Mouse (Mus musculus): ENCODE measurements around the gene Hipk2.

Hipk2 gene

DNA sequence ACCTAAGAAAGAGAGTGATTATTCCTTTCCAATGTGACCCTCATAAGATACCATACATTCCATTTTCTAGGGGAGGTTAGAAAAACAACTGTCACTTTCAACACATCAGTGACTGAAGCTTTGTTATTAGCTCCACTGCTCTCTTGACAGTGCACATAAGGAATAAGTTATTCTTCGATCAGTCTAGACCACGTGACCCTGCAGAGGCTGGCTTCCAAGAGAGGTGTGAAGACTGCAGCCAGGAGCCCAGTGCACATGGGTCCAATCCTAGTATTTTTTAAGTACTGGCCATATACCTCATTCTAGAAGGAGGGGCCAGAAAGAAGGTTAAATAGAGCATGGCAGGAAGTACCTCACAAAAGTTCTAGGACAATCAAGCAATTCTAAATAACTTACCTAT, 122.9 kb downstream of the Hipk2 start:
- DNase-seq (ENCODE audit: low spot score) = no peak

DNA sequence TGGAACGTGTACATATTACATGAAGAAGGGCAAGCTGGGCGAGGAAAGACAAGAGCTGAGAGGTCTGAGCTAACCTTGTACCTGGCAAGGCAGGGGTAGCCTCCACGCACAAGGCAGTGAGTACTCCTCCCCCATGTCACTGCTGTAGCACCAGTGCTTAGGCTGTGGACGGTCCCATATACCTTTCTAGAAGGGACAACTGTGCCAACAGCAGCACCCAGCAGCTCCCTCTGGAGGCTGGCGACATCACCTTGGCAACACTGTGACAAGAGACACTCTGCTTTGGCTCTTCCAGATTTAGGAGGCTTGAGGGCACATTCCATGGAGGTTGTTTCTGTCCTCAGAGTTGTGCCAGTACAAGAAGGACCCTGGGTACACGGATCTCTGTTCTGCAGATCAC, 123.5 kb downstream of the Hipk2 start:
- DNase-seq (ENCODE audit: low spot score) = no peak

DNA sequence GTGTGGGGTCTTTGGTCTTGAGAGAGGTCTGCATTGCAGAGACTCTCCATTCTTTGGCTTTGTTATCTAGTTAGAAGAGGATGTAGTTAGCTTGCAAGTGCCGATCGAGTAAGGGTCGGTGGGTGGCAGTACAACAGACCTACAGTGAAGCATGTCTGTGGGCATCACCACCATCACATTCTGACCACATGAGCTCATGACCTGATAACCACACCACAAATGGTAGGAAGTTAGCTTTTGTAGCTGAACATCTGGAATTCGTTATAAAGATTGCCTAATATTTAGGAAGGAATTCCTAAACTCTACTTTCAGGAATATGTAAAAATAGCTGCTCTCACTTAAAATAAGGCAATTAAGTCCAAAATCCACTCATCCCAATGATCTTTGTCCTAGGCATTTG, 127.9 kb downstream of the Hipk2 start:
- no peak for DNase-seq (ENCODE audit: low spot score)

DNA sequence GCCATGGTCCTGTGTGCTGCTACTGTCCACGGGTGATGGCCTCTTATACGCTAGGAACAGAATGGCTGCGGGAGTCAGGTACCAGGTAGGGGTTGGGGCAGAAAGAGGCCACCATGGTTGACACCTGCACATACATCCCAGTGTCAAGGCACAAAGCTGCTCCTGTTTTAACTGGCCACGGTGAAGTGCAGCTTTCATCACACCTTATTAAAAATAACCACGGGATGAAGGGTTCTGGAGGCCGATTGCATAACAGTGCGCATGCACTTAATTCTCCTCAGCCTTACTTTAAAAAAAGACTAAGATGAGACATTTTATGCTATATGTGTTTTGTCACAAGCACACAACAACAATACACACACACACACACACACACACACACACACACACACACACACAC, 132.6 kb downstream of the Hipk2 start:
- no peak for DNase-seq (ENCODE audit: low spot score)

DNA sequence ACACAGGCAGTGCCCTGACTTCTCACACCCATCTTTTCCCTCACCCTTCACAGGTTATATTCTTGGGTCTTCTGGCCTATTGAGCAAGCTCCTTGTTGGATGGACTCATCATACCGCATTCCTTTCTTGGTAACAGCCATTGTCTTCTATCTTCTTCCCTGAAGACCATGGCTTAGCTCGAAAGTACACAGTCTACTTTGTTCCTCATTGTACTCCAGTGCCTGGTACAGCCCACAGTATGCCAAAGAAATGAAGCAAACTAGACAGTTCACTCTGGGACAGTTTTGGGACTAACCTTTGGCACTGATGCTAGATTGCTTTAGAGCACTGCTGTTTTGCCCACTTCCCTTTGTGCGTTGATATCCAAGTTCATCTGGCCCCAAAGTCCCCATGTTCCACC, 133.5 kb downstream of the Hipk2 start:
- DNase-seq (ENCODE audit: low spot score) = no peak

DNA sequence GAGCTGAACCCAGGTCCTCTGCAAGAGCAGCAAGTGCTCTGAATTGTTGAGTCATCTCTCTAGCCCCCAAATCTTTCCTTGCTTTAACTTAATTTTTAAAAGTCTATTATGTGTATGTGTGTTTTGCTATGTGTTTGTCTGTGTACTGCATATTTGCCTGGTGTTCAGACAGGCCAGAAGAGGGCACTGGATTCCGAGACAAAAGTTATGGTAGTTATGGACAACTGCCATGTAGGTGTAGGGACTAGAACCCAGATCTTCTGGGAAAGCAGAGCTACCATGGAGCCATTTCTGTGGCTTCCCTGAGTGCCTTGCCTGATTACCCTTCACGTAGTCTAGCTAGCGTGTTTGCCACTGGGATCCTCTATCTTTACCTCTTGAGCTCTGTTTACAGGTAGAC, 134.9 kb downstream of the Hipk2 start:
- no peak for DNase-seq (ENCODE audit: low spot score)

DNA sequence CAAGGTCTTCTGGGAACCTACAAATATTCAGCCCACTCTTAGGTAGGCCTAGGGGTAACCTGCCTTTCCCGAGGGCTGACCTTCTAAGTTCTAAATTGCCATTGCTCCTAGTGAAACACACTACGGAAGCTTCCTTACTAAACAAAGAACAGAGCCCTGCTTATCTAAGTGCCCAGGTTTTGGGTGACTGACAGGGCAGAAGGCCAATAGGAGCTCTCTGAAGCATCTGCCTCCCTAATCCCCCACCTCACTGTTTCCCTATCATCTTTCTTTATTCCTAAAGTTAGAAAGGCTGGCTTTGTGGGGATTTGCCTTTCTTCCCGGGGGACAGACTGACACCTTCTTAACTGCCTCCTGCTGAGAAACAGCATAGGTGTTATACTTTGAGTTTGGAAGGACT, 136.7 kb downstream of the Hipk2 start:
- DNase-seq (ENCODE audit: low spot score) = no peak

DNA sequence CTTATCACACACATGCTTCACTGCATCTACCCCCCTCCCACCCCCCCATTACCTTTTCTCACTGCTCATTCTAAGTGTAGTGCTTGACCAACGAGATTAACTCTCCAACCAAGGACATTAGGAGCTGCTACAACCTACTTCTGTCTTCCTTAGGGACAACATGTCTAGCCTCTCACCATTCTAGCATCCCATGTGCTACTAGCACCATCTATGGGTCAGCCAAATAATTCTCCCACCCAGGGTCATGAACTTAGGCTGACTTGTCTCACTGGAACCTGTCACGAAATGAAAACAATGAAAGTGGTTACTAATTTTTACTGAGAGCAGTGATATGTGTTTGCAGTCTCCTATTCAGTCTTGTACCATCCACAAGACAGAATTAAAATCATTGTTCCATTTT, 138.2 kb downstream of the Hipk2 start:
- DNase-seq (ENCODE audit: low spot score) = no peak

DNA sequence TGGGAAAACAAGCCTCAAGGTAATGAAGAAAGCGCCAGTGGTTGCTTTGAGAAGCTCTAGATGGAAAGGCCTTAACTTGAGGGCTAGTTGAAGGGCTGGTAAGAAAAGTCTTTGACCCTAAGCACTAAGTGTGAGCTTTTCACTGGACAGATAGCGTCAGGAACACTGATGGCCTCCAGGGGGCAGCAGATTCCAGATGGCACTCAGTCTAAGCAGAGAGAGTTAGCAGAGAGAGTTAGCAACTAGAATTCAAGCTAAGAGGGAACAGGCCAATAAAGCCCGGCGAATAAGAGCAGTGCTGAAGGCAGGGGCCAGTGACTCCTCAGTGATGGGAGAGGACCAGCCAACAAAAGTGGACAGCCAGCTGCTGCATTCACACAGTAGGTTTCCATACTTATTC, 139.7 kb downstream of the Hipk2 start:
- DNase-seq (ENCODE audit: low spot score) = peak; percentile 80

DNA sequence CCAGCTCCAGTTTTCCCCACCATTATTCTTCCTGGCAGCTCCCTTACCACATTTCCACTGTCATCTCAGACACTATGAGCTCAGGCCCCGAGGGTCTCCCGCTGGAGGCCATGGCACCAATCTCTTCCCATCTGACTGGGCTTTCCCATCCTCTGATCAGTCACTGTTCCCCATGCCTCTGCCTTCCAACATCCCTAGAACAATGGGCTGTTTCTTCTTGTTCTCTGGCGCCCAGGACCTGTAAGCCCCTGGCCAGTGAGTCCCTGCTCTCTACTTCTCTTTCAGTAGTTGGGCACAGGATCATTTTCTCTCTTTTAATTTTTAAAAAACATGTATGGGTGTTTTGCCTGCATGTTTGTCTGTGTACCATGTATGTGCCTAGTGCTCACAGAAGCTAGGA, 143.3 kb downstream of the Hipk2 start:
- DNase-seq (ENCODE audit: low spot score) = no peak

DNA sequence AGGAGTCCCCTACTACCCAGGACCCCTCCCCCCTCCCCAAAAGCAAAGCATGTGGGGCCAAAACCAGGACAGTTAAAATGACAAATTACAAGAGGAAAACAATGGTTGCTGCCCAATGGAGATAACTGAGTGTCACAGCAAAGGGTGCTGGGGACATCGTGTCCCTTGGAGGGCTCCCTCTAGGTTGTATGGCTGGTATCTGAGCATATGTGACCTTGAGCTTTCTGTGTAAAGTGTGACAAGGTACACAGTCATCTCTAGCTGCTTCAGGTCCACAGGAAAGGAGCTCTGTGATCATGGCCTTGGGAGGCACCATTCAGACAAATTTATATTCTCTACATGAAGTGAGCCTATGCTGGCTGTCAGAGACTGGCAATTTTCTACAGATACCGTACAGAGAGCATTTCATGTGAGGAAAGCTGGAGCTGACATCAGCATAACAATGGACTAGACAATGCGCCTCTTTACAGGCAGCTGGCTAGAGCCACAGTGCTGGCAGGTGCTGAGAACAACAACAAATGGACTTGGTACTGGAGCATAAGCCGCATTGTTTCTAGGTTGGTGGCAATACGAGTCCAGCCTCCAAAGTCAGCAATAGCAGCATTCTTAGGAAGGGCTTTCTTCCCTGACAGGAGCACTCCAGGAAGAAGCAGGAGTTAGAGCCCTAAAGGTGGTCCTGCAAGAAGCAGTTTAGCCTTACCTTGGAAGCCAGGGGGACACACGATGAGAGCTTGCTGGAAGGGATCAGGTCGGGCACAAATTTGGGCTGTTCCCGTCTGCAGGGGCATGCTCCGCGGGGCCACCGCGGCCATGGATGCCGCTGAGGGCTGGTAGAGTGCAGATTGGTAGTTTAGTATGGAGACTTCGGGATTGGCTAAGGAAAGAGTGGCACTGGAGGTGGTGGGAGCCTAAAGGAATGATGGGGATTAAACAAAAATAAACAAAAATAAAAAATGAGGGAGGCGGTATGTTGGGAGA, 145.5 kb downstream of the Hipk2 start:
- no peak for DNase-seq (ENCODE audit: low spot score)

DNA sequence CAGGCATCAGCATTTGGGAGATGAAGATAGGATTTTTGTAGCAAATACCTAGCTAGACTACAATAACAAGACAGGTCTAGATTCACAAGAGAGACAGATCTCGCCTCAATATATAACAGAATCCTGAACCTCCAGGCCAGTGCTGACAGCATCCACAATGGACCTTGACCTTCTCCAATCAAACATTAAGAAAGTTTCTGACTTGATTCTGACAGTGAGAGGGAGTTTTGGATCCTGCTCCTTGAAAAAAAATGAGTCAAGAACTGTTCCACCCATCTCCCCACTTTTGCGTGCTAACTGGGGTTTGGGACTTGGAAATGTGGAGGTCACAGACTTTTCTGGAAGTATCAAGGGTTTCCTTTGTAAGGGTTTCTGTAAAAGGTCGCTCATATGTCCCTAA, 150.4 kb downstream of the Hipk2 start:
- DNase-seq (ENCODE audit: low spot score) = no peak

DNA sequence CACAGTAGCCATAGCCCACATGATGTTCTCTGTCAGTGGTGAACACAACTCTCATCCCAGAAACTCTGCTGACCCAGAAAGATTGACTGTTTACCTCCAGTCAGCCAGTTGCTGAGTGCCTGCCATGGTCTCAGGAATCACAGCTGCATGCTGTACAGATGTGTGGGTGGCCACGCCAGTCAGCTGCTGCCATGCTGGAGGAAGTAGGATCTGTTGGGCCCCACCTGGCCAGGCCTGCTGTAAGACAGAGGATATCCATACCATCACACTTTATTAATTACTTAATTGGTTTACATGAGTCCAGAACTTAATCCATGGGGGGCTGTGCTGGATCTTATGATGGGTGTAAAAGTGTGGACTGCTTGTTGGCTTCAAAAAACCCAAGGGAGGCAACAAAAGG, 154.6 kb downstream of the Hipk2 start:
- no peak for DNase-seq (ENCODE audit: low spot score)

DNA sequence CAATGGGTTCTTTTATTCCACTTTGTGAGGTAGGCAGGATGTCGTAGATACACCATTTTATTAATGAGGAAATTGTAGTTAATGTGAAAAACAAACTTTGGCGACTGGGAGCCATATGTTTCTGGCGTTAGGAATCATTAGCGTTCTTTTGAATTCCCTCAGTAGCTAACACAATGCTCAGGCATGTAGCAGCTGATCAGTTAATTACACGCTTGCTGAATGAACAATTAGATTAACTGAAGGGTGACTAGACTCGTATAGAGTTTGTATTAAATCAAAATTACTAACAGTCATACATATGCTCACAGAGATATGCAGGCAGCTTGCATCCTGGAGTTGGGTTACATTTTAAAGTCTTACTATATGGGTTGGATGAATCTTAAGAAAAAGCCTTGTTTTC, 156.7 kb downstream of the Hipk2 start:
- no peak for DNase-seq (ENCODE audit: low spot score)

DNA sequence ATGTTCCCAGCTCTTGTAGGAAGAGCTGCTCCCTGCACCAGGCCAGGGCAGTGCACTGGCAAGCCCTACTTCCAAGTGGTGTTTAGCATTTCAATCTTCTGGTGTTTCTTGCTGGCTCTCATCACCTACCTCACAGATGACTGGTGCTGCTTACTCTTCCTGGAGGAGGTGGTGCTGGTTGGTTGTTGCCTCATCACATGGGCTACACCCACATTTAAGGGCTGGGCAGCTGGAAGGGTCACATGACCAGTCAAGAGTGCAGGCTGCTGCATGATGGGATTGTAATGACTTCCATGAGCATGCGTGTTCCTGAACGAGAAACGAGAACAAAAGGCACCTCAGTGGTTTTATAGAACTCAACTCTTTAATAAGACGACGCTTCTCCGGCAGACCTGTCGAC, 157.3 kb downstream of the Hipk2 start:
- DNase-seq (ENCODE audit: low spot score) = no peak

DNA sequence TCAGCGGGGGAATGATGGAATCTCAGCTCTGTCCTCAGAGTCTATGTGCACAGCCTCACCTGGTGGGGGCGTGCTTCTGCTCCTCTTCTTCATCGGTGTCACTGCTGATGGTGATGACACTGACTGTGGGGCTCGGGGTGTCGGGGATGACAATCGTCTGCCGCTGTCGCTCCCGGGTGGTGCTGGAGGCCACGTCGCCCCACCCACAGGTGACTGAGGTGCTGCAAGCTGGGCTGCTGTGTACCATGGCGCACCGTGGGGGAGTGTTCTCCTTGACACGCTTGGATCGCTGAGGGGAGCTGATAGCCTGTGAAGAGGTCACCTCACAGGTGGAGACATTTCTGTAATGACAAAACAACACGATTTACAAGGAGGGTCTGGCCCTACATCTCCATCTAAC, 160.1 kb downstream of the Hipk2 start:
- no peak for DNase-seq (ENCODE audit: low spot score)

DNA sequence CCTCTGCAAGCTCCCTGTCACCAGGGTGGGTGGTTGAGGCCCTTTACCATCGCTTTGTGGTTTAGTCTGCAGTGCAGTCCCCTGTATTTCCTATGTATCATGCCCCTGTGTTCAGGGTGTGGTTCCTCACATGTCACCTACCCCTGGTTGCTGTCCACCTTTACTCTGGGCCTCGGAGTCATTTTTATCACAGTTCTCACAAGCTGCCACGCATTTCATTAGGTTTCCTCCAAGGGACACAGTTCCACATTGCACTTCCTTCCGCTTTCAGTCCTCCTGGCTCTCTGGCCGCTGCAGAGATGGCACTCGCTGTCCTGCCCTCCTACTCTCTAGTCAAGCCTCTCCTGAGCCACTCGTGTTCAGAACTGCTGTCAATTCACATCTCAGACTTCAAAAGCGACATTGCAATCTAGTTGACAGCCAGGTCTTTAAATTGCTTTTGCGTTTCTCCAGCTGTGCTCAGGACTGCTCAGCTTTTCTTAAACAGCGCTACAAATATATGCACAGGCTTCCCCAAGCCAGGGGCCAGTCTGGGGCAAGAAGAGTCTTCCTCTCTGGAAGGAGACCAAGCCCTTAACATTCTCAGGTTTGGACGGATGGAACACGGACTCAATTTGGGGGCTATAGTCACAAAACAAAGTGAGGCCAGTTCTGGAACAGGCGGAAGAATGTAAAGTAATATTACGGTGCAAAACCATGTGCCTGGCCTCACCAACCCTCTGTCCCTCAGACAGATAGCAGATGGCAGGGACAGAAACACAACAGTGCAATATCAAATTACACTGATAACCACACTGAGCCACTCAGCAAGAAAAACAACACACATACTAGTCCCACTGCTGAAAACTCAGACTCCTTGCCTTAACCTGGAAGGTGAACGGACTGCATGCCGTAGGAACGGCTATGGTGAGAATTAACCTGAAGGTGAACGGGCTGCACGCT, 161.7 kb downstream of the Hipk2 start:
- no peak for DNase-seq (ENCODE audit: low spot score)

DNA sequence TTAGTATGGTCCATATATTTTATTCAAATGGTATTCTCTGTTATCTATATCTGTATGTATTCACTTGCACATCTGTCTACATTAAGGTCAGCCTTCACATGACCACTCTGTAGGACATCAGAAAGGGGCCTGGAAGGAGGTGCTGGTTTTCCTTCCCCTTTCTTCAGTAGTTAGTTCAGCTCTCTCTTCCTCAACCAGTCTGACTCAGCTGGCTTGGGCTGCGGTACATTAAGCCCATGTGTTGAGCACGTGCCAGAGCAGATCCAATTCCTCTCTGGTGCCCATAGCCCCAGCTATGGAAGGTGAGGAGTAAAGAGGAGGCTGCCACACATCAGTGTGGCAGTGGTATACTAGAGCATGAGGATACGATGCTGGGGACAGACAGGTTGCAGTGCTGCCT, 165.5 kb downstream of the Hipk2 start:
- no peak for DNase-seq (ENCODE audit: low spot score)

DNA sequence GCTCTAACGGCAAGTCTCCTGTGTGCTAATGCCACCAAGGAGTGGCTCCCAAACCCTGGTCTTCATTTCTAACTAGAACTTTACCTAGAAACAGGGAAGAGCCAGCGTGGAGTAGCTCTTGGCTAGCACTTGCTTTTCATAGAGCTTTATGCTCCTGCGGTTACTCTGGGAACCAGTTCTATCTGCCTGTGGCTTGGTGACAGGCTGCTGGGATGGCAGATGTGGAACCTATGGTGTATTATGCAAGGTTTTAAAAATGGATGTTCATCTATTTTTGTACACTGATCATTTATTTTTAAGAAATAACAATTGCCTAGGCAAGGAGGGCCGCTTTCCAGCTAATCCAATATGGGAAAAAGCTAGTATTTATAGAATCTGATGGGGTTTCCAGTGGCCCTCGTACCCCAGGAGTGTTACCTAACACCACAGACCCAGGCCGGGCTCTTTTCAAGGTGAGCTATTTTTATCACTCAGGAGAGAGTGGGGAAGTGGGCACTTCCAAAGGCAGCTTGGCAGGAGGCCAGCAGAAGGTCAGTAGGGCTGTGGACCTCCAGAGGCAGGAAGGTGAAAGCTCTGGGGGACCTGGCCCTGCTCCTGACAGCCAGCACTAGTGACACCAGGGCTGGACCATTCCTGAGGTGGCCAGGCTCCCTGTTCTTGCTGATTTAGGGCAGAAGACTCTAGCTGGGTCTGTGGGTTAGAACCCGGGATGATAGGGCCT, 171.5 kb downstream of the Hipk2 start:
- no peak for DNase-seq (ENCODE audit: low spot score)

DNA sequence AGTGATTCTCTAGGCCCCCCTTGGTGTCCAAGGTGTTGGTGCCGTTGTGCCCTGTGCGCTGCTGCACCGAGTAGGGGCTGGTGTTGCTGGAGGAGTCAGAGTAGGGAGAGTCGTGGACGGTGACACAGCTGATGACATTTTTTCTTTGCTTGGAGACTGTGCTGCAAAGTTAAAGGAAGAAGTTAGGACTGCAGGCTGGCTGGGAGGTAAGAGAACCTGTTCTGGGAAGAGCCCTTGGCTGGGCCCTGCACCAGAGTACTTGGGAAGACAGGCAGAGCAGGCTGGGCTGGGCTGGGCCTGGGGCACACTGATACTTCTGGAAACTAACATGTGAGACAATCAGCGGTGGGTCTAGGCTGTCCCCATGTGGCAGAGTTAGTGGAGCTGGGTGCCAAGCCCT, 172.4 kb downstream of the Hipk2 start:
- DNase-seq (ENCODE audit: low spot score) = no peak

DNA sequence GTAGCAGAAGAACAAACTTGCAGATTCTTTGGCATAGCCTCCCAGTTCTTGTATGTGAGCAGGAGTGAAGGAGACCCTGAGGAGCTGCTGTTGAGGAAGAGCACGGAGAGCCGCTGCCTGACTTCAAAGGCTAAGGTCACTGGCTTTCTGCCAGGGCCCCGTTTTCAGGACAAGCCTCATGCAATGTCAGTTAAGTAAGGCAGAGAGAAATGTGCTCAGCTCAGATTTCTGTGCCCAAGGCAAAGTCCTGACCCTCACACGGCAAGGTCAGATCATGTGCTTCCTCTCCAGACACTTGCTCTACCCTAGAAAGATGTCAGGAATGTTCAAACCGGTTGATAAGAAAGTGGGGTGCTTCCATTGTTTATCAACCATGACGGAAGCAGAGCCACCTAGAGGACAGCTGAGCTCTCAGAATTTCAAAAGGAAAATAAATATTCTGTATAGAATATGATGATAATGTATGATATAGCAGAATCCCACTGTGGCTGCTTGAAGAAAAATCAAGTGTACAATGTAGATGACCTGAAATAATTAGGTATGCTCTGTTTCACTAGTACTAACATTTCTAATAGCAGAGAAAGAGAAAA, 173.1 kb downstream of the Hipk2 start:
- no peak for DNase-seq (ENCODE audit: low spot score)

DNA sequence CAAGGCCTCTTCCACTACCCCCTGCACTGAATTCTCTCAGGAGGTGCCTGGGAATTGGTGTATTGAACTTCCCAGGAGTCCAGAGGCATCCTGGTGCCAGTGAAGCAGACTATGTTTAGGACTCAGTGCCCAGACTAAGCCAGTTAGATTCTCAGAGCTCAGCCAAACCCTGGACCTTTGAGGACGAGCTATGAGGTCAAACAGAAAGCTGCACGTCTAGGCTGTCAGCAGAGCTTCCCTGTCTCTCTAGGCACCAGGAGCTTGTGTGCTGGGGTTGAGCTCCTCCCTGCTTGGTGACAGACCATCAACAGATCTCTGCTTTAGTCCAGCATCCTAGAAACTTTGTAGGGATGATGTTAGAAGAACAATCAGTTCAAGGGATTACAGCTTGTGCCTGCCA, 174.5 kb downstream of the Hipk2 start:
- no peak for DNase-seq (ENCODE audit: low spot score)
